Mouse (Mus musculus) midbrain, embryonic 15.5 days (tissue): ENCODE measurements around the gene Apol7a. TPM values are rescaled to one million over a fixed set of nuclear protein-coding genes. Genes with fewer than 3 reads are reported as not detected.

Source experiments
- ATAC-seq: fragments of 200-750 bp; cut with Nextera tagmentation; replicated peaks from 2 replicates; pipeline ENCODE4 v1.8.0; 2017; ENCODE audit warnings: moderate TSS enrichment
- H3K27ac ChIP-seq: fragments of 300-500 bp; sonication (generic); 2 replicates; pipeline ENCODE4 v1.5.1; 2015; ENCODE audit warnings: mild to moderate bottlenecking, inconsistent platforms
- H3K27me3 ChIP-seq: fragments of 300-500 bp; sonication (generic); replicated peaks from 2 replicates; pipeline ENCODE4 v1.6.1; 2015; ENCODE audit warnings: inconsistent platforms
- H3K36me3 ChIP-seq: fragments of 300-500 bp; sonication (generic); replicated peaks from 2 replicates; pipeline ENCODE4 v1.6.1; 2015; ENCODE audit warnings: inconsistent platforms
- H3K4me1 ChIP-seq: fragments of 300-500 bp; sonication (generic); 2 replicates; pipeline ENCODE4 v1.6.1; 2015; ENCODE audit warnings: inconsistent platforms
- H3K4me2 ChIP-seq: fragments of 300-500 bp; sonication (generic); 2 replicates; pipeline ENCODE4 v1.6.1; 2015; ENCODE audit warnings: inconsistent platforms, mild to moderate bottlenecking, moderate library complexity
- H3K4me3 ChIP-seq: fragments of 300-500 bp; sonication (generic); 2 replicates; pipeline ENCODE4 v1.5.1; 2015; ENCODE audit warnings: mild to moderate bottlenecking, inconsistent platforms
- H3K9ac ChIP-seq: fragments of 300-500 bp; sonication (generic); 2 replicates; pipeline ENCODE4 v1.6.1; 2015; ENCODE audit warnings: mild to moderate bottlenecking, inconsistent platforms
- H3K9me3 ChIP-seq: fragments of 300-500 bp; sonication (generic); 2 replicates; pipeline ENCODE4 v1.6.1; 2016; ENCODE audit warnings: inconsistent platforms
- WGBS: fragments of 180-500 bp; shearing (Covaris S2); methylation state at CpG from one replicate; pipeline ENCODE4 v1.1.7; 2015; ENCODE audit warnings: mixed read lengths; 5-methylcytosine and 5-hydroxymethylcytosine counted together
- polyA plus RNA-seq: library from polyadenylated mRNA; unstranded; fragments of >200 nt; fragmentation: Nextera tagmentation; extraction: Ambion mirVana; gene quantifications from 2 replicates; pipeline ENCODE4 v1.2.1, GENCODE M21; 2015

Apol7a gene
- polyA plus RNA-seq, 1 experiment from 2014 or later: not detected

GRCm38 (mm10) chr15:77368818-77369320 lies 30.0 kb downstream of the Apol7a start:
- Histone ChIP-seq H3K4me3 (no peak overlapping the region), H3K4me1 (peaks cover 35% of the 10 kb centered on the region), H3K9me3 (no peaks in the 10 kb centered on the region), H3K36me3 (no peaks in the 10 kb centered on the region), H3K9ac (no peak overlapping the region), H3K27ac (no peak overlapping the region), H3K27me3 (no peaks in the 10 kb centered on the region), H3K4me2 (no peak overlapping the region)
- ATAC-seq: 0 out of 2 replicates have a peak, but pooled peaks have one; percentile 33
- WGBS: 89% methylated on average over 12 of the region's 12 CpGs

- Histone ChIP-seq H3K4me1 (peaks cover 42% of the 10 kb centered on the region), H3K4me2 (peak overlapping the region; percentile 37), H3K4me3 (0 out of 2 replicates have a peak overlapping the region, but pooled peaks have one; percentile 14), H3K27ac (peak overlapping the region; percentile 83), H3K9me3 (no peaks in the 10 kb centered on the region), H3K9ac (peak overlapping the region; percentile 27), H3K27me3 (no peaks in the 10 kb centered on the region), H3K36me3 (no peaks in the 10 kb centered on the region)
- WGBS: under 1% methylated on average over 13 of the region's 13 CpGs
- peak; percentile 79 for ATAC-seq
Measured at GRCm38 (mm10) chr15:77368148-77368547, 30.8 kb downstream of the Apol7a start.

GRCm38 (mm10) chr15:77367504-77367903 lies 31.4 kb downstream of the Apol7a start:
- Histone ChIP-seq H3K9ac (no peak overlapping the region), H3K4me3 (no peak overlapping the region), H3K4me2 (no peak overlapping the region), H3K36me3 (no peaks in the 10 kb centered on the region), H3K27ac (peak overlapping the region; percentile 83), H3K27me3 (no peaks in the 10 kb centered on the region), H3K4me1 (peaks cover 49% of the 10 kb centered on the region), H3K9me3 (no peaks in the 10 kb centered on the region)
- WGBS: 38% methylated on average over 8 of the region's 8 CpGs
- ATAC-seq: peak; percentile 1; the same call in 1 of the 2 replicates

GRCm38 (mm10) chr15:77366706-77367484 lies 32.0 kb downstream of the Apol7a start:
- 1% methylated on average over 26 of the region's 26 CpGs for WGBS
- peak; percentile 51 for ATAC-seq
- Histone ChIP-seq H3K9me3 (no peaks in the 10 kb centered on the region), H3K27me3 (no peaks in the 10 kb centered on the region), H3K4me1 (peaks cover 50% of the 10 kb centered on the region), H3K4me2 (peak overlapping the region; percentile 52), H3K36me3 (no peaks in the 10 kb centered on the region), H3K9ac (peak overlapping the region; percentile 35; the same call in 1 of the 2 replicates), H3K27ac (peak overlapping the region; percentile 83), H3K4me3 (peak overlapping the region; percentile 34)

GRCm38 (mm10) chr15:77365700-77366570 lies 33.0 kb downstream of the Apol7a start:
- no peak for ATAC-seq
- H3K27me3 ChIP-seq: no peaks in the 10 kb centered on the region
- H3K36me3 ChIP-seq: no peaks in the 10 kb centered on the region
- peaks cover 50% of the 10 kb centered on the region for H3K4me1 ChIP-seq
- peak overlapping the region; percentile 52; the same call in 1 of the 2 replicates for H3K4me2 ChIP-seq
- no peak overlapping the region for H3K9ac ChIP-seq
- no peaks in the 10 kb centered on the region for H3K9me3 ChIP-seq
- no peak overlapping the region for H3K4me3 ChIP-seq
- 61% methylated on average over 9 of the region's 9 CpGs for WGBS
- peak overlapping the region; percentile 56; the same call in 1 of the 2 replicates for H3K27ac ChIP-seq

- H3K4me3 ChIP-seq: no peak overlapping the region
- H3K9ac ChIP-seq: no peak overlapping the region
- H3K4me1 ChIP-seq: peaks cover 57% of the 10 kb centered on the region
- ATAC-seq: no peak
- no peaks in the 10 kb centered on the region for H3K9me3 ChIP-seq
- no peaks in the 10 kb centered on the region for H3K27me3 ChIP-seq
- H3K27ac ChIP-seq: peak overlapping the region; percentile 66
- no peak overlapping the region for H3K4me2 ChIP-seq
- 66% methylated on average over 3 of the region's 3 CpGs for WGBS
- H3K36me3 ChIP-seq: no peaks in the 10 kb centered on the region
Measured at GRCm38 (mm10) chr15:77364026-77364425, 34.9 kb downstream of the Apol7a start.

GRCm38 (mm10) chr15:77363578-77363977 lies 35.3 kb downstream of the Apol7a start:
- no peaks in the 10 kb centered on the region for H3K27me3 ChIP-seq
- H3K27ac ChIP-seq: peak overlapping the region; percentile 66
- no peak overlapping the region for H3K4me2 ChIP-seq
- WGBS: 12% methylated on average over 6 of the region's 6 CpGs
- no peaks in the 10 kb centered on the region for H3K36me3 ChIP-seq
- no peak overlapping the region for H3K9ac ChIP-seq
- ATAC-seq: no peak
- peaks cover 59% of the 10 kb centered on the region for H3K4me1 ChIP-seq
- H3K9me3 ChIP-seq: no peaks in the 10 kb centered on the region
- H3K4me3 ChIP-seq: no peak overlapping the region

- Histone ChIP-seq H3K27me3 (no peaks in the 10 kb centered on the region), H3K4me1 (peaks cover 56% of the 10 kb centered on the region)
Measured at GRCm38 (mm10) chr15:77362952-77363351, 36.0 kb downstream of the Apol7a start.

GRCm38 (mm10) chr15:77359905-77360304 lies 39.0 kb downstream of the Apol7a start:
- ATAC-seq: no peak
- Histone ChIP-seq H3K27me3 (no peaks in the 10 kb centered on the region), H3K36me3 (no peaks in the 10 kb centered on the region), H3K27ac (0 out of 2 replicates have a peak overlapping the region, but pooled peaks have one; percentile 76), H3K9ac (no peak overlapping the region), H3K4me1 (peaks cover 57% of the 10 kb centered on the region), H3K4me2 (no peak overlapping the region), H3K9me3 (no peaks in the 10 kb centered on the region), H3K4me3 (no peak overlapping the region)
- 90% methylated on average over 8 of the region's 8 CpGs for WGBS

More at GRCm38 (mm10) chr15:77362952-77363351, 36.0 kb downstream of the Apol7a start:
- H3K4me3 ChIP-seq: no peak overlapping the region
- no peaks in the 10 kb centered on the region for H3K36me3 ChIP-seq
- 0 out of 2 replicates have a peak overlapping the region, but pooled peaks have one; percentile 66 for H3K27ac ChIP-seq
- H3K9ac ChIP-seq: no peak overlapping the region
- ATAC-seq: no peak
- WGBS: 40% methylated on average over 5 of the region's 5 CpGs
- no peaks in the 10 kb centered on the region for H3K9me3 ChIP-seq
- no peak overlapping the region for H3K4me2 ChIP-seq

- H3K36me3 ChIP-seq: no peaks in the 10 kb centered on the region
- H3K9me3 ChIP-seq: no peaks in the 10 kb centered on the region
- no peak overlapping the region for H3K9ac ChIP-seq
- 71% methylated on average over 9 of the region's 9 CpGs for WGBS
- H3K4me2 ChIP-seq: peak overlapping the region; percentile 56; the same call in 1 of the 2 replicates
- peak overlapping the region; percentile 76 for H3K27ac ChIP-seq
- no peaks in the 10 kb centered on the region for H3K27me3 ChIP-seq
- H3K4me1 ChIP-seq: peaks cover 61% of the 10 kb centered on the region
- ATAC-seq: no peak
- no peak overlapping the region for H3K4me3 ChIP-seq
Measured at GRCm38 (mm10) chr15:77359486-77359885, 39.4 kb downstream of the Apol7a start.

GRCm38 (mm10) chr15:77359084-77359483 lies 39.8 kb downstream of the Apol7a start:
- peak overlapping the region; percentile 76 for H3K27ac ChIP-seq
- no peaks in the 10 kb centered on the region for H3K27me3 ChIP-seq
- H3K9ac ChIP-seq: peak overlapping the region; percentile 57
- peaks cover 61% of the 10 kb centered on the region for H3K4me1 ChIP-seq
- H3K36me3 ChIP-seq: no peaks in the 10 kb centered on the region
- 12% methylated on average over 6 of the region's 6 CpGs for WGBS
- peak overlapping the region; percentile 56 for H3K4me2 ChIP-seq
- H3K4me3 ChIP-seq: peak overlapping the region; percentile 29
- ATAC-seq: peak; percentile 25
- no peaks in the 10 kb centered on the region for H3K9me3 ChIP-seq
